Mouse (Mus musculus): ENCODE results near the gene Gm20695.
"Not testable (repeated sequence)": the region's sequence is repeated elsewhere in the genome, so short reads cannot be mapped to it uniquely, and the experiment has no call there.

The Gm20695 gene

GRCm38 (mm10) chr16:3884201-3885064, at the start of gene Gm20695, which contains the start of gene Zfp597:
TSS of gene Gm20695 (plus strand) at chr16:3884648.
TSS of gene Zfp597 (minus strand) at chr16:3884561.
- DNase-seq (ENCODE audit: low spot score in 2 of 2) = peak; percentile 93 to 94

DNA sequence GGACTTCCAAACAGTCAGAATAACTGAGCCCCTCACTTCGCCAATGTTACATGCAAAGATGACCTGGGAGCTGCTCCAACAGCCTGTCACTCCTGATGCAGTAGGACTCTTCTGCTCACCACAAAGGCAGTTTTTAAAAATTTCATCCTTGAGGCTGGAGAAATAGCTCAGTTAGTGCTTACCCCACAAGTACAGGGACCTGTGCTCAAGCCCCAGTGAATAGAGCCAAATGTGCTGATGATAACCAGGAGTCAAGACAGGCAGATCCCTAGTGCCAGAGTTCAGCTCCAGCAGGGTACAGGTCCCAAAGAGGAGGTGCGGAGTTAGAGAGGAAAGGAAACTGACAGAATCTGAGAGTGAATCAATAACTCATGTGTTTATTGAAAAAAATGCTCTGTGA, 49.0 kb upstream of the Gm20695 start:
- no peak for DNase-seq (ENCODE audit: low spot score in 2 of 2)

DNA sequence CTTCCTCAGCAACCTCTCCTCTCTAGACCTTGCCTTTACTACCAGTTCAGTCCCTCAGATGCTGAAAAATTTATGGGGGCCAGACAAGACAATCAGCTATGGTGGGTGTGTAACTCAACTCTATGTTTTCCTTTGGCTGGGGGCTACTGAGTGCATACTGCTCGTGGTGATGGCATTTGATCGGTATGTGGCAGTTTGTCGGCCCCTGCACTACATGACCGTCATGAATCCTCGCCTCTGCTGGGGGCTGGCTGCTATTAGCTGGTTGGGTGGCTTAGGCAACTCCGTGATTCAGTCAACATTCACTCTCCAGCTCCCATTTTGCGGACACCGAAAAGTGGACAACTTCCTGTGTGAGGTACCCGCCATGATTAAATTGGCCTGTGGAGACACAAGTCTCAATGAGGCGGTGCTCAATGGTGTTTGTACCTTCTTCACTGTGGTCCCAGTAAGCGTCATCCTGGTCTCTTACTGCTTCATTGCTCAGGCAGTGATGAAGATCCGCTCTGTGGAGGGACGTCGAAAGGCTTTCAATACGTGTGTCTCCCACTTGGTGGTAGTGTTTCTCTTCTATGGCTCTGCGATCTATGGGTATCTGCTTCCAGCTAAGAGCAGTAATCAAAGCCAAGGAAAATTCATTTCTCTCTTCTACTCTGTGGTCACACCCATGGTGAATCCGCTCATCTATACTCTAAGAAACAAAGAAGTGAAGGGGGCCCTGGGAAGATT, 45.1 kb upstream of the Gm20695 start:
- DNase-seq (ENCODE audit: low spot score in 2 of 2) = peak; percentile 8

- DNase-seq (ENCODE audit: low spot score in 2 of 2) = no peak
These were observed 41.5 kb upstream of the Gm20695 start for GRCm38 (mm10) chr16:3842989-3843388.

DNA sequence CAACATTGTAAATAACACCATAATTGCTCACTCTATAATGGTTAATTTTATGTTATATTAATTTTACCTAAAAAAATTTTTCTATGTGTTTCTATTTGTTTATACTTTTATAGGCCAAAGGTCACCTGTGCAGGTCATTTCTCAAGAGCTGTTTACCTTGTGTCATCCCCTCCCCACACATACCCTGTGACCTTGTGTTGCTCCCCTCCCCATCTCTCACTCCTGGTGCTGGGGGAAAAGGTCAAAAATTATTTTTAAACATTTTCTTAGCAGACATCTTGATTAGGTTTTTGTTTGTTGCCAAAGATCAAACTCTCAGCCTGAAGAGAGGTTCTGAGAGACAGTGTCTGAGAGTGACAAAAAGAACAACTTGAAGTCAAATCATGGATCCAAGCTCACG, 40.7 kb upstream of the Gm20695 start:
- no peak for DNase-seq (ENCODE audit: low spot score in 2 of 2)

- peak; percentile 97 to 98 for DNase-seq (ENCODE audit: low spot score in 2 of 2)
These were observed 37.5 kb upstream of the Gm20695 start, which contains the start of gene Zfp174 for GRCm38 (mm10) chr16:3846711-3847518. TSS of gene Zfp174 (plus strand) at chr16:3847268.

- no peak for DNase-seq (ENCODE audit: low spot score in 2 of 2)
These were observed 36.6 kb upstream of the Gm20695 start for GRCm38 (mm10) chr16:3847871-3848270.

GRCm38 (mm10) chr16:3848416-3848815, 36.0 kb upstream of the Gm20695 start:
- DNase-seq (ENCODE audit: low spot score in 2 of 2) = no peak

GRCm38 (mm10) chr16:3851301-3851700, 33.1 kb upstream of the Gm20695 start:
- DNase-seq (ENCODE audit: low spot score in 2 of 2) = not testable (repeated sequence)

DNA sequence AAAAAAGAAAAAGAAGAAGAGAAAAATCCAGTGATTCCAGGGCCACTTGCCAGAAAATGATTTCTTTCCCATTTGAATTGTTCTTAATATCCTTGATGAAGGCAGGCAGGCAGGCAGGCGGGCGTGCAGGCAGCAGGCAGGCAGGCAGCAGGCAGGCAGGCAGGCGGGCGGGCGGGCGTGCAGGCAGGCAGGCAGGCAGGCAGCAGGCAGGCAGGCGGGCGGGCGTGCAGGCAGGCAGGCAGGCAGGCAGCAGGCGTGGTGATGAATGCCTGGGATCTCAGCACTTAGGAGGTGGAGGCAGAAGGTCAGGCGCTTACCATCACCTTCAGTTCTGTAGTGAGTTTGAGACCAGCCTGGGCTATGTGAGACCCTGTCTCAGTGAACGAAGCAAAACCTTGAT, 31.9 kb upstream of the Gm20695 start:
- DNase-seq (ENCODE audit: low spot score in 2 of 2) = no peak

DNA sequence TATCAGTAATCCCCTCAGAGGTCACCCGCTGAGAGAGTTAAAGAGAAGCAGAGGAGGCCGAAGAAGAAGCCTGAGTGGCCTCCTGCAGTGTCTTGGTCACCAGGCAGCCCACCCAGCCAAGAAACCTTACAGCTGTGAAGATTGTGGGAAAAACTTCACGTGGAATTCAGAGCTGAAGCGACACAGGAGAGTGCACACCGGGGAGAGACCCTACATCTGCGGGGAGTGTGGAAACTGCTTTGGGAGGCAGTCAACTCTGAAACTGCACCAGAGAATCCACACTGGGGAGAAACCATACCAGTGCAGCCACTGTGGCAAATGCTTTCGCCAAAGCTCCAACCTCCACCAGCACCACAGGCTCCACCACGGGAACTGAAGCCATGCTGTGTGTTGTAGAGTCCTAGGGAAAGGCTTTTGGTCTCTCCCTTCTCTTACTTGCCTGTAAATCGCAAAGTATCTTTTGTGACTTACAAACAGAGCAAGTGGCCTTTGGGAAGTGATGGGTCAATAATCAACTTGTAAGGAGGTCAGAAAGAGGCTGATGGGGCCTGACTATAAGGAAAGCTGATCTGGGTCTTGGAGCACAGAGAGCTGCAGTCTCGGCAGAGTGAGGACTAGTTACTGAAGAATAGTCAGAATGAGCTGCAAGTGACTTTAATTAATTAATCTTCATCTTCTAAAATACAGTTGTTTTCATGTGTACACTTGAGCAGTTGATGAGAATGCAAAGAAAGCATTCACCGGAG, 29.8 kb upstream of the Gm20695 start:
- no peak for DNase-seq (ENCODE audit: low spot score in 2 of 2)

- no peak for DNase-seq (ENCODE audit: low spot score in 2 of 2)
These were observed 28.7 kb upstream of the Gm20695 start for GRCm38 (mm10) chr16:3855776-3856175.

- no peak for DNase-seq (ENCODE audit: low spot score in 2 of 2)
These were observed 25.2 kb upstream of the Gm20695 start for GRCm38 (mm10) chr16:3859254-3859653.

- DNase-seq (ENCODE audit: low spot score in 2 of 2) = no peak
These were observed 12.6 kb upstream of the Gm20695 start for GRCm38 (mm10) chr16:3871815-3872214.

- DNase-seq (ENCODE audit: low spot score in 2 of 2) = peak; percentile 90 to 91
These were observed 12.0 kb upstream of the Gm20695 start, which contains the start of gene Naa60 for GRCm38 (mm10) chr16:3872216-3873047. TSS of gene Naa60 (plus strand) at chr16:3872375.

DNA sequence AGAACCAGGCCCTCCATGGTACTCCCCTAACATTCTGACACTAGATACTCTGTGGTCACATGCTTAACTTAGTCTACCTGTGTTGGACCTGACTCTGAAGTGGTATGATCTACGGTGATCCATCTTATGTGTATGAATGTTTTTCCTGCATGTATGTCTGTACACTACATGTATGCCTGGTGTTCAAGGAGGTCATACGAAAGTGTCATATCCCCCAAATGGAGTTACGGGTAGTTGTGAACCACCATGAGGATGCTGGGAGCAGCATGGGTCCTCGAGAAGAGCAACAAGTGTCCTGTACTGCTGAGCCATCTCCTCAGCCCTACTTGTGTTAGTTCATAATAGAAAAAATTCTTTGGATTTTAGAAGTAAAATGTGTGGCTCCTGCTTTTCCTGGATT, 8.1 kb upstream of the Gm20695 start:
- DNase-seq (ENCODE audit: low spot score in 2 of 2) = no peak

- DNase-seq (ENCODE audit: low spot score in 2 of 2) = peak in 1 of 2 experiments; percentile 24
These were observed 720 bp downstream of the Gm20695 start for GRCm38 (mm10) chr16:3885065-3885670.

- DNase-seq (ENCODE audit: low spot score in 2 of 2) = no peak
These were observed 7.3 kb downstream of the Gm20695 start for GRCm38 (mm10) chr16:3891621-3892295.

GRCm38 (mm10) chr16:3893739-3894138, 9.3 kb downstream of the Gm20695 start:
- no peak for DNase-seq (ENCODE audit: low spot score in 2 of 2)
